Mouse (Mus musculus): ENCODE measurements around the gene Lgals3.
"Not testable (repeated sequence)": the region's sequence is repeated elsewhere in the genome, so short reads cannot be mapped to it uniquely, and the experiment has no call there.

Gene Lgals3

DNA sequence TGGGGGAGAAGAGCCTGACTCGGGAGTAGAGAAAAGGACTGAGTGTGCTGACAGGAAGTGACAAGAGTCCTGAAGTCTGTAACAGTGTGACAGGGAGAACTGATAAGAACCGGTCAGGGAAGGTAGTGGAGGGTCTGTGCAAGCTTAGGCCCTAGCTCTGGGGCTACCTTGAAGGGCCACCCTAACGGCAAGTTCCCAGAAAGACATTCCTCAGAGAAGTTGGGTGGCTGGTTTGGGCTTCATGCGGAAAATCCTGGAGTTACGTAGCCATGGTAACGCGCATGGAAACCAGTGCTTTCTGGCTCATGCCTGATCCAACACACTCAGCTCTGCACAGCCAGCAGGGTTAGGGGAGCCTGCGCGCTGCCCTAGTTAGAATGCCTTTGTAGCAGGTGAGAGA, at the start of gene Lgals3:
Gene Lgals3 (plus strand): TSS at position 291 of the 400 bp plus-strand sequence.
- DNase-seq (ENCODE audit: low read depth, low spot score) = peak; percentile 45

DNA sequence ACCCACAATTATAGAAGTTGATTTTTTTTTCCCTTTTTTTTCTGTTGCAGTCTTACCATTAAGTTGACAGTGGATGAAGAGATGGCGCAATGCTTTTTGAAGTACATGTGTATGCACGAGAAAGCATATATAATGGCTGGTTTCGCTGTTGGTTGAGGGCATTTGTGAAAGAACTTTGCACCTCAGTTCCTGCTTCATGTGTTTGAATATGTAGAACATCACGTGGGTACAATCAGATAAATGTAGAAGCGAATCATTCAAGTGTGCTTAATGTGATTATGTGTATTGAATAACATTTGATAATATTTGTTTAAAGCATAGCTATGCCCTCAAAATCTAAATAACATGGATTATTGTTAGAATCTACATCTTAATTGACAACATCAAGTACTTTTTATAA, 48.2 kb upstream of the Lgals3 start:
- DNase-seq (ENCODE audit: low read depth, low spot score) = no peak

DNA sequence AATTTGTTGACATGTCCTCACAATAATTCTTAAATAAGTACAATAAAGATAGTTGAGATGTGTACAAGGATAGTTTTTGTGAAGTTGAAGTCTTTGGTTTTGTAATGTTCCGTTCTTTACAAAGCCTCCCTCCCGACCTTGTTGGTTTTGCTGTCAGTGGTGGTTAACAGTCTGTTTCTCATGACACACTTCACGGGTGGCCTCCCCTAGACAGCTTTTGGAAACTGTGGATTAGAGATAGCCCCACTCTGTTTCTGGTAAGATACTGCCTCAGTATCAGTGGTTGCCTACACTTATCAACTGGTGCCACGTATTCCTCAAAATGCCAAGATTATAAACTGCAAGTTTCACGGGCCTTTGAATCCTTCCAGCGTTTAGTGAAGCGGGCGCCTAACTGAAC, 46.0 kb upstream of the Lgals3 start:
- not testable (repeated sequence) for DNase-seq (ENCODE audit: low read depth, low spot score)

DNA sequence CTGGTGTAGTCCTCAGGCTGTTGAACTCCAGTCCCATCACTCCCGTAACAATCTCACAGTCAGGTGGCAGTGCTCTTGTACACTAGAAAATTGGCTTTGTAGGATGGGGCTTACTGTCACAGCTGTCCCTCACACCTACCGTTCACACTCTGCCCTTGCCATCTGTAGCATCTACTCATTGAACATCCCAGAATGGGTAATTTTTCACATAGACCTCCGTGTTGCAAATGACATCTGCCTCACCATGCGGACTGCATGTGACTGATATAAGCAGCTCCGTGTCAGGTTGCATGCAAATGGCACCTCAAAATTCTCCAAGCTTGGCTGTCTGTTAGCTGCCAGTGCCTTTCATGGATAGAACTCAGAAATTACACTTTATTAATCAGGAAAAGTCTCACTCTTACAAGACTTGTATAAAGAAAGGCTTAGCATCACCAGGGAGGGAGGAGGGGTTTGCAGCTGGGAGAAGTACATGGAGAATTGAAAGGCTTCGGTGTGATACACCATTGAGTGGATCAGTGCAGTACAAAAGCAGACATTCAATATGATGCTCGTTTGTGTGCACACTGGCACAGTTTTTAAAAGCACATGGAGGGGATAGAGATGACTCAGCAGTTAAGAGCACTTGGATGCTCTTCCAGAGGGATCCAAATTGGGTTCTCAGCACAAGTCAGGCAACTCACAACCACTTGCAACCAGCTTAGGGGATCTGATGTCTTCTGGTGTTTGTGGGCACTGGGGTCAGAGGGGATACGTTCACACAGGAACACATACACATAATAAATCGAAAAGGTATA, 41.4 kb upstream of the Lgals3 start:
- no peak for DNase-seq (ENCODE audit: low read depth, low spot score)

DNA sequence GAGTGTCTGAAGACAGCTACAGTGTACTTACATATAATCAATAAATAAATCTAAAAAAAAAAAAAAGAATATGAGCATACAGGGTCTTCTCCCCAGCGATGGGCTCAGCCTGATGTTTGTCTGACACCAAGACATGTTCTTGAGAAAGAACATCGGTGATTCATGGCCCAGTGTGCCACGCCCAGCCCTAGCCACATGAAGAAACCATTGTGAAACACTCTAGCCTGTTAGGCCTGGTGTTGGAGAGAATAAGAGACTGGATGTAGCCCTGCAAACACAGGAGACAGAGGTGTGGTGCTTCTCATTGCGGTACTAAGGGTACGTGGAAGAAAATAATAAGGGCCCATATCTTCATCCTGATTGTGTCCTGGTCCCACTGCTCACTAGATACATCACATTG, 40.2 kb upstream of the Lgals3 start:
- DNase-seq (ENCODE audit: low read depth, low spot score) = no peak

DNA sequence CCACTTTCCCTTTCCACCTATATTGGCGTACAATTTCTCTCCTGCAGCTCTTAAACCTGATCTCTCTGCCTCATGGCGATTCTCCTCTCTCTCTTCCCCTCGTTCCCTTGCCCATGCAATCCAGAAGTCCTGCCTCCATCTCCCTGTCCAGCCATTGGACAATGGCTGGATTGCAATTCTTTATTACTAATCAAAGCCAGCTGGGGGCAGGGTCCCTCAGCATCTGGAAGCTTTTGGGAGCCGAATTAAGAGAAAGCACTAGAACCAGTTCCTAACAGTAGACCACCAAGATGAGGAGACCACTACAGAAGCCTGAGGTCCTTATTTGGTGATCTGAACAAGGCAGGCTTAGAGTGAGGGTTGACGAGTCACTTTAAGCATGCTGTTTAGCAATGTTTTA, 35.6 kb upstream of the Lgals3 start:
- peak; percentile 63 for DNase-seq (ENCODE audit: low read depth, low spot score)

DNA sequence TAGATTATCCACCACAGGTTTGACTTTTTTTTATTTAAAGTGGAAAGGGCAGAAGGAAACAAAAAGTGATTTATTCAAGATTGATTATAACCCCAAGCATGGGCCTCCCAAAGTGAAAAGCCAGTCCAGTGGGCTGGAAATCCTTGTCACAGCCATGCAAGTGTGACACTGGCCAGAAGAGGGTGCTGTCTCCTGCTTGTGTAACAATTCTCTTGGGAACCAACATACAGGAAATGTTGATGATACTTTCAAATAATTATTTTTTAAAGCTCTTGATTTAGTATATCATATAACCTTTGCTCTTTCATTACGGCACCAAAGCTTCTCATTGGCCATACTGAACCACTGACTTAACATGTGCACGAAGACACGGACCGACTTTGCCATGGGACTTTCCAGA, 32.7 kb upstream of the Lgals3 start:
- DNase-seq (ENCODE audit: low read depth, low spot score) = peak; percentile 52

DNA sequence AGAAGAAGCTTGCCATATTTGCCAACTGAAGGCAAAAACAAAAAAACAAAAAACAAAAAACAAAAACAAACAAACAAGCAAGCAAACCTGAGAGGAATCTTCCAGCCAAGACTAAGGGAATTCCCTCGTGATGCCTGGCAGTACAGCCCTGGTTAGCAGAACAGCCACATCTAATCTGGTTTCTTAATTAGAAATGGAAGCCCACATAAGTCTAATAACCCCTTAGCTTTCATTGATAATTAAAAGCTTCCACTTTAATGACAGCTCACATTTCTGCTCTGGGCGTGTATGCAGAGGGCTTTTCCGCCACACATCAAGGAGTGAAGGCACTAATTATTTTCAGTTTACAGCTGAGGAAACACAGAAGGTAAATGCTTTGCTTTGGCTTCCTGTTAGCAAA, 32.3 kb upstream of the Lgals3 start:
- no peak for DNase-seq (ENCODE audit: low read depth, low spot score)

DNA sequence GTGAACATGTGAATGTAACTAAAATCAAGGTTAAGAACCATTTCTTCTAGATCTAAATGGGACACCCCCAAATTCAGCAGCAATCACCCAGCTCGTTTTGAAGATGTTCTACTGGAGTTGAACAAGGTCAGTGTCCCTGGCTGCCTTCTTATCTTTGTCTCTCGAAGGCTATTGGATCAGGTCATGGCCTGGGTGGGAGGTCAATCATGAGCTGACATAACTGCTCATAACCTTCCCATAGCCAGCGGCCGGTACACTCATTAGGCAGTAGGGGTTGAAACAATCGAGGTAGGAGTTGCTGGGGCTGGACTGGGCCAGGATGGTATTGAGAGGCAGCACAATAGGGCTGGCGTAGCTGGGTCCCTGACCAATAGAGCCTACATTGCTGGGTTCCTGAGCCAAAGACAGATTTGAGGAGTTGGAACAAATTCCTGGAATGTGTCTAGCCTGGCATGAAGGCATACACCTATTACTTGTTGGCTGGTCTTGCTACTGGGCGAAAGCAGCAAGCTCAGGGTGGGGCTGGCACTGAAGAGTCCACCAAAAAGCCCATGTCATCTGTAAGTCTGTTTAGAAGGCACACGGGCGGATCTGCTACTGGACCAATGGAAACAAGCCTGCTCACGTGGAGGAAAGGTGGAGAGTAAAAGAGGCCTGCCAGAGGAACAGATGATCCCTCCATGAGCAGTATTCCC, 27.2 kb upstream of the Lgals3 start:
- DNase-seq (ENCODE audit: low read depth, low spot score) = no peak

DNA sequence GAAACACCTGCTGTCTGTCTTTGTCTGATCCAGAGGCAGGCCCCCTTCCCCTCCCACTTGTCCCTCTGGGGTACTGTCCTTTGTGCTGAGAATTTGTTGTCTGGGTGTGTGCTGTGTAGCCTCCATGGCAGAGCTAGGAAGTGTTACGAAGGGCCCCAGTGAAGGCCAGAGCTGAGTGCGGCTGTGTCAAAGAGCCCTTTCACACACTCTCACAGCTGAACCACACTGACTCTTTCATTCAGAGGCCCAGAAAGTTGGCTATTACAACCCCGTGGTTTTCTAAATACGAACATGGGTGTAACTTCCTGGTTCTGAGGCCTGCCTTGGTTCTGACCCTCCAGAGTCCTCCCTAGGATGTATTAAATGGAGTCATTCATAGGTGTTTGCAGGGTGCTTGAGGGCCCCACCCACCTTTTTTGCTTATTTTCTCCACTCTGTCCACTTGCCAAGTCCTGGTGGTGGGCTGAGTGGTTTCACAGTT, 25.7 kb upstream of the Lgals3 start:
- DNase-seq (ENCODE audit: low read depth, low spot score) = no peak

DNA sequence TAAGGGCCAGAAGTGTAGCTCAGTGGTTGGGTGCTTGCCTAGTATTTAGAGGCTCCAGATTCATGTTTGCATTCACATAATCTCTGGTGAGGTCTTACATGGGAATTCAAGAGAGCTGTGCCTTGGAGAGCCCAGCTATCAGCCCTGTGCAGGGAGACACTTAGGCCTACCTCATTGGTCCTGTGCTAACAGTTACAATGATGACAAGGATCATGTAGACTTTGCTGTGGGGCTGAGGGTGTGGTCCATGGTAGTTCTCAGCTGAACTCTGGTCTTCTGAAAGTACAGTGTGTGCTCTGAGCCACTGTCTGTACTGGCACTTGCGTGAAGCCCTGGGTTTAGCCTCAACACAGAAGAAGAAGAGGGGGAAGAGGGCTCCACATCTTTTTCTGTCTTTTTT, 20.8 kb upstream of the Lgals3 start:
- DNase-seq (ENCODE audit: low read depth, low spot score) = no peak

DNA sequence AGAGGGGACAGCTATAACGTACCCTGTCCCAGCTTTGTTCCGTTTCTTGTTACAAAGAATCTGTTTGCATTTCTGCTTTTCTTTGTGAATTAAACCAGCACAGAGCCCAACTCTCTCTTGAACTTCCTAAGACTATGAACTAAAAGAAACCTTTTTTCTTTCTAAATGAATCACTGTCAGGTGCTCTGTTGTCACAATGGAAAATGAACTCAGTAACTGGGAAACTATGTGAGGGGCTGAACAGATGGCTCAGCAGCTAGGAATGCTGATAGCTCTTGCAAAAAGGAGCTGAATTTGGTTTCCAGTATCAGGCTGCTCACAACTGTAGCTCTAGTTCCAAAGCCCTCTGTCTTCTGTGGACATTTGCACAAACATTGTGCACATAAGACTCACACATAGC, 16.6 kb upstream of the Lgals3 start:
- no peak for DNase-seq (ENCODE audit: low read depth, low spot score)

DNA sequence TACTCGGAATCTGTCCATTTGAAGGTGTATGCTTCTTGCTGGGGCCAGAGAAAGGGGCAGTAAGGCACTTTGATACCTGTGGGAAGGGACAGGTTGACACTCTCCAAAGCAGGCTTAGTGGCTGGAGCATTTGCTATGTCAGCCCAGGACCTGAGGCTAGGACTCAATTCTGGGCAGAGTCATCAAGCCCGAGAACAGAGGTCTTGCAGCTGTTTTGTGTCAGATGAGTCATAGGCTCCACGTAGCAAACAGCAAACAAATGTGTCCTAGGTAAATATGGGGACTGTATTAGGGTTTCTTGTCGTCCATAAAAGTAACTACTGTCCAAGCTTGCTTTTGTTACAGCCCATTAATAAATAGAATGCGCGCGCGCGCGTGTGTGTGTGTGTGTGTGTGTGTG, 15.3 kb upstream of the Lgals3 start:
- no peak for DNase-seq (ENCODE audit: low read depth, low spot score)

DNA sequence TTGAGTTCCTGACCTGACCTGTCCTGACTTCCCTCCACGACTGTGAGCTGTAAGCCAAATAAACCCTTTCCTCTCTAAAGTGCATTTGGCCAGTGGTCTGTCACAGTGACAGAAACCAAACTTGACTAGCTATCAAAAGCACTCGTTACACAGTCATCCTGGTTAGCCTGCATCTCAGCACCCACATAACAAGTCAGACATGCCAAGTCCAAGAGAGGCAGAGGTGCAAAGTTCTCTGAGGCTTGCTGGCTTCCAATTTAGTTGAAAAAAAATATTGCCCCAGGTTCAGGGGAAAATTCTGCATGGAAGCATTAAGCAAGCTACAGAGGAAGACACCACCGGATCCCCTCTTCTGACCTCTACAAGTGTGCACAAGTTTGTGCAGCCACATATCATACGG, 14.3 kb upstream of the Lgals3 start:
- DNase-seq (ENCODE audit: low read depth, low spot score) = no peak

DNA sequence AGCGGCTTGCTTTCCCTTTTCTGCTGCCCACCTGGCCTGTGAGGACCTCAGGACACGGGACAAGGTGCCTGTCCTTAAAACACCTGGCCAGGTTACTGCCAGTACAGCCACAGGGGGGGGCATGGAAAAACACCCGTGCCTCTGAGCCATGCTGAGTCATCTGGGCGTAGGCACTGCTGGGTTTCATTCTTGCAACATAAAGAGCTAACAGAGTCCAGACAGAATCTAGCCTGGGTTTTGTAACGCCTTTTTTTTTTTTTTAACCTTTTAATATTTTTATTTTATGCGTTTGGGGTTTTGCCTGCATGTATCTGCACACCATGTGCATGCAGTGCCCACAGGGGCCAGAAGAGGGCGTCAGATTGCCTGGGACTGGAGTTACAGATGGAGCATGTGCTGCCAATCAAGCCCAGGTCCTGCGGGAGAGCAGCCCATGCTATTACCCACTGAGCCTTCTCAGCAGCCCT, 13.4 kb upstream of the Lgals3 start:
- no peak for DNase-seq (ENCODE audit: low read depth, low spot score)

DNA sequence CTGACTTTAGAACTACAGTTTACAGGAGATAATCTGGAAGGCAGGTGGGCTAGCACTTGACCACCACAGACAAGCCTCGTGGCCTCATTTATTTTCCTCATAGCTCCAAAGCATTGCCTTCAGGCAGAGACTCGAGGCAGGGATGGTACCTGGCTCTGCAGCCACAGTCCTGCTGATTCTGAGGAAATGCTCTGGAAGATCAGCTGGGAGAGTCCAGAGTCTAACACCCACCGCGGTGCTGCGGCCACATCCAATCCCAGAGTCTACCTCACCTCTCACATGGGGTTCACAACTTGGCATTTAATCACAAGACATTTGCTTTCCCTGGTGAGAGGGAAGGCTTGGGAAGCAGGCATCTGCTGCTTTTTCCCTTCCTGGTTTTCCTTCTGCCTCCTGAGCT, 12.6 kb upstream of the Lgals3 start:
- DNase-seq (ENCODE audit: low read depth, low spot score) = no peak

DNA sequence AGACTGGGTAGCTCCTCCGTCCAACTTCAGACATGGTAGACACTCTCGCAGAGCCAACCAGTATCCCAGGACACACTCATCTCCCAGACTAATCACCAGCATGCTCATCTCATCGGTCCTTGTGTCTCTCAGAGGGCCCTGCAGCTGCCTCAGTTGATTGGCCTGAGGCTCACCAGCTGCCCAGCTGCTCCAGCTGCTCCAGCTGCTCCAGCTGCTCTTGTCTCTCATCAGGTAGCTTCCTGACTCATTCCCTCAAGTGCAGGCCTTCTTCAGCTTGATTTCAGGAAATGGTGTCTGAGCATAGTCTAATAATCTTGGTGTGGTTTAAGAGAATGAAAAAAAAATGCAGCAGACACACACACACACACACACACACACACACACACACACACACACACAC, 10.9 kb upstream of the Lgals3 start:
- DNase-seq (ENCODE audit: low read depth, low spot score) = no peak

DNA sequence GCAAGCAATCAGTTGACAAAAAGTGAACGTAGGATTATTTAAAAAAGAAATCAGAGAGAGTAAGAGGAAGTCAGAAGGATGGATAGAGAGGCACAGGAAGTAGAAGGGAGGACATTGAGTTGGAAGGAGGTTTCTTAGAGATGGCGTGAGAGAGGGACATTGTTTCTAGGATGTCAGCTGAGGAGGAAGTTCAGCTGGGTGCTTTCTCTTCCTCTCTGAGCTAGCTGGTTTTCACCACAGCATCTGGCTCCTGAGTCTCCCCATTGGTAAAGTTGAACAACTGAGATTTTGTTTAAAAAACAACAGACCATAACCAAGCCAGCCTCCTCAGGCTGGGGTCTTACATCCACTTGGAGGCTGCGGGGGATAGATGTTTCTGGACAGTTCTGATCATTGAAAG, 7.9 kb upstream of the Lgals3 start:
- DNase-seq (ENCODE audit: low read depth, low spot score) = no peak

DNA sequence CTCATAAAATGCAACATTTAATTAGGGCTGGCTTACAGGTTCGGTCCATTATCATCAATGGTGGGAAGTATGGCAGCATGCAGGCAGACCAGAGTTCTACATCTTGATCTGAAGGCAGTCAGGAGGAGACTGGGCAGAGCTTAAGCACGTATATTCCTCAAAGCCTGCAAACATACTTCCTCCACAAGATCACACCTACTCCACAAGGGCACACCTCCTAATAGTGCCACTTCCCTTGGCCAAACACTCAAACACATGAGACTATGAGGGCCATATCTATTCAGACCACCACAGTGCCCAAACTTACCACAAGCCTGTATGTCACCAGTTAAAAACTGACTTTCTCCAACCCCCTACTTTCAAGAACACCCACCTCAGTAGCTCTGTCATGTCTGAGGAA, 6.1 kb upstream of the Lgals3 start:
- no peak for DNase-seq (ENCODE audit: low read depth, low spot score)

DNA sequence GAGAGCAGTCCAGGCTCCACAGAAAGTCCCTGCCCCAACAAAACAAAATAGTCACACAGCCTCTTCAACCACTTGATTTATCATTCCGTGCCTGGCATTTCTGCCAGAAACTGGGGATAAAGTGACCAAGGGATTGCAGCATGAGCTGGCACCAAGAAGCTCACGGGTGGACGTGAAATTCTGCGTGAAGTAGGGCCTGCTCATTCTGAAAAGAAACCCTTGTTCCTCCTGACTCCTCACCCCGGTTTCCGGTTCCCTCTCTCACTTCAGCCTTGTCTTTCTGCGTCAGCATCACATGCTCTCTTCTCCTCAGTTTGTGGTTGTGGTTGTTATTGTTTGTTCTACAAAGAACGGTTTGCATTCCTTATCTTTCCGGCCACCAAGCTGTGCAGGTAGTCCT, 5.7 kb upstream of the Lgals3 start:
- DNase-seq (ENCODE audit: low read depth, low spot score) = no peak

DNA sequence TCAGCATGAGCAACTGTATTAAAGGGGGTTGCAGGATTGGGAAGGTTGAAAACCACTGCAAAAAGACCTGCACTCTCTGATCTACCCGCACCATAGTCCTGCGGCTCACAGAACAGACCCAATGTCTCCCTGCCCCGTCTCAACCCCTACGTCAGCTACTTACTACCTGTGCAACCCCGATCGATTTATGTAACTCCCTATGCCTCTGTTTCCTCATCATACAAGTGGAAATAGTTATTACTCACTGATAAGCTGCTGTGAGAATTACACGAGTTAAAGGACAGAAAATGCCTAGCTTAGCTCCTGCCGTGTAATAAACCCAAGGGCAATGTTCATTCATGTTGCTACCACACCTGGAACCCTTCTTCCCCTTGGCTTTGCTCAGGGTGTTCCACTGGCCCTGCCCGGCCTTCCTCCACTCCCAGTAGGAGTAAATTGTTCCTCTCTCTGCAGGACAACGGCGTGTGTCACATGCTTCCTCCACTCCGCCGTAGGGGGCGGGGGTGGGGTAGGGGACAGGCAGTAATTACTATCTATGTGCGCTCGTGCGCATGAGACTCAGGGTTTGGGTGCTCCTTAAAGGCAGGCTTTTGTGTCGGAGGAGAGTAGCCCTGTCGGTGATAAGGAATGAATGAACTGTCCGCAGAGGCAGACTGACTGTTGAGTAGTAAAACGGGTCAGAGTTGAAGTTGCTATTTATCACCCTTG, 2.7 kb upstream of the Lgals3 start:
- no peak for DNase-seq (ENCODE audit: low read depth, low spot score)

DNA sequence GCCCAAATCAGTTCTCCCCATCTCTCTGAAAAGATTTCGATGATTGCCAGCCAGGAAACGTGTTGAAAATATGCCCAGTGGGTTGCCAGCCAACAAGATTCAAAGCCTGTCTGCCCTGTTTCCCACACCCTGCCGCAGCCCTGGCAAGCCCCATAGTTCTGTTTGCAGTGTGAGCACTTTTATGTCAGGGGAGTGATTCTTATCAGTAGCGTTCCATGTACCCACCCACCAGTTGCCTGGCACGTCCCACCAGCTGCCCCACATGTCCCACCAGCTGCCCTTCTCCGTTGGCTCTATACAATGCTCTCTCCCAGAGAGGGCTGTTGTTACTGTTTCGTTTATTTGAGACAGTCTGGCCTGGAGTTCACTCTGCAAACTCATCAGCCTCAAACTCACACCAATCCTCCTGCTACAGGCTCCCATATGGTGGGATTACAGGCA, 650 bp upstream of the Lgals3 start:
- no peak for DNase-seq (ENCODE audit: low read depth, low spot score)
